Mouse (Mus musculus) hematopoietic multipotent progenitor cell, adult 10-12 weeks (in vitro differentiated cells): Measurements from ENCODE around the gene Tmem263. TPM values are rescaled to one million over a fixed set of nuclear protein-coding genes. Genes with fewer than 3 reads are reported as not detected.

Source experiments
- polyA plus RNA-seq: library from polyadenylated mRNA; stranded (reverse); fragments of >175 nt; gene quantifications from 2 replicates; pipeline ENCODE4 v1.2.3, GENCODE M21; 2012; ENCODE audit warnings: low replicate concordance

The Tmem263 gene
- polyA plus RNA-seq, result 18.3 and 25.8 TPM in 2 replicates

DNA sequence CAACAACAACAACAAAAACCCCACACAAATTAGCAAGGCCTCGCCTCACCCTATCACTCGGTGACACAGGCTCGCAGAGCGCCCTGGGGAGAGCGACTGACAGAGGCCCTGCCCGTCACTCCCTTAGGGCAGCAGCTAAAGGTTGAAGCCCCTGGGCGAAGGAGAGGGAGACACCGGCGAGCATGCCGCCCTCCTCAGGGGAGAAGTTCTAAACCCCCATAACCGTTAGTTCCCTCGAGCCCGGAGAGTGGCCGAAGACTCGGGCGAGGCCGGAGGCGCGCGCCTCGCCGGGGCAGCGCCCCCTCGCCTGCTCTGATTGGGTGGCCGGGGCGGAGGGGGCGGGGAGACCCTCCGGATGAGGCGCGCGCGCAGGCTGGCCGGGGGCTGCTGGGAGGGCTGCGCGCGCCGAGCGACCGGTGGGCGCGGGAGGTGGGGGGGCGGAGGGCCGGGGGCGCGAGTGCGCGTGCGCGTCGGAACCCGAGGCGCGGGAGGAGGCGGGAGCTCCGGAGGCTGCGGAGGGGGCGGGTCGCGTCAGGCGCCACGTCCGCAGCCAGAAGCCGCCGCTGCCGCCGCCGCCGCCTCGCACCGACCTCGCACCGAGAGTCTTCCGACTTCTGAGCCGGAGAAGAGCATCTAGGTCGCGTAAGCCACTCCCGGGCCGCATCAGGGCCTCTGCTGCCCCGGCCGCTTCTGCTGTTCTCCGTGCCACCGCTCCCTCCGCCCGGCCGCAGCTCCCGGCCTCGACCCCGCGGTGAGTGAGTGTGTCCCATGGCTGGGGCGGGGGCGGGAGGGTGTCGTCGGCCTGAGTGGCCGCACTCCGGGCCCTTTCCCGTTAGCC is at the start of gene Tmem263, which contains the start of gene Fhl4:
Gene Tmem263, plus strand, starts transcription at position 381 of the 838 bp plus-strand sequence.
Gene Fhl4, minus strand, starts transcription at position 249 of the 838 bp plus-strand sequence.

DNA sequence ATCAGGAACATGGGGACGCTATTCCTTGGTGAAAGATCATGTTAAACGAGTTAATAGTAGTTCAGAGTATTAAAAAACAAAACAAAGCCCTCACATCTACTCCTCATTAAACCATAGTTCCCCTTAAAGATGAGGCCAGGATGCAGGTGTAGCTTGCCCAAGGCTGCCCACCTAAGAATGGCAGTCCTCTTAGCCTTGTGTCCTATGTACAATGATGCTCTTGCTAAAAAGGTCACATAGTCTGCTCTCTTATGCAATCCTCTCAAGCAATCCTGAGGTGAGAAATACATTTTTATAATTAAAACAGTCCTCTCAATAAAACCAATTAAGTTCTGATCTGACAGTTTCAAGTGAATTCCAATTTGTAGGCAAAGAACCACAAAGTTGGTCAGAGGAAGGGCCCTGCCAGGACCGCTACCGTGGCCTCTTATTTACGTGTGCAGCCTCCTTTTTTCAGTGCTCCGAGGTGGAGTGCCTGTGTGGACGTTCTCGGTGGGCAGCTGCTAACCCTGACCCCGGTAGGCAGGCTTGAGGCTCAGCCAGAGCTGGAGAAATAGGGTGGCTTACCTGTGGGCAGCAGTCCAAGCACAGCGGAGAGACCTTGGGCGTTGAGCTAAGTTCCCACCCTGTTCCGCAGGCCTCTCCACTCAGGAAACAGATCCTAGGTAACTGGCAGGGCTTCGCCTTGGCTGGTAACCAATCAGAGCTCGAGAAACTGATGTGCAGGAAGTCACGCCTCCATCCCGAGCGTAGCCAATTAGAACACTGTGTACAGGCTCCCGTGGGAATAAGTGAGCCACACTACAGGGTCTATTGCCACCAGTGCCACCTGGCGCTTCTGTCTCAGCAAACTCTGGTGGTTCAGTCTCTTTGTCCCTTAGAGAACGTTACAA is 25.2 kb downstream of the Tmem263 start, which contains the start of gene Mterf2:
Gene Mterf2, minus strand, starts transcription at position 633 of the 893 bp plus-strand sequence.

Other genes starting within 250 kb of the Tmem263 start
- gene Ric8b, start 185.0 kb upstream of the Tmem263 start, polyA plus RNA-seq, result 2.7 and 4.2 TPM in 2 replicates
- gene Fhl4, start 132 bp upstream of the Tmem263 start, polyA plus RNA-seq, result 0.07 and 0.18 TPM in 2 replicates
- gene Mterf2, start 25.4 kb downstream of the Tmem263 start, polyA plus RNA-seq, result 0.85 and 2.2 TPM in 2 replicates
- gene Cry1, start 82.4 kb downstream of the Tmem263 start, polyA plus RNA-seq, result 13.2 and 32.8 TPM in 2 replicates